Mouse (Mus musculus) CD4-positive helper T cell, adult 2 months (primary cell): ENCODE results near the gene Ankrd61.
A peak's percentile ranks its signal among the peaks of the same experiment; 100 is the strongest.

Experiments used
- DNase-seq: peaks from one replicate; pipeline ENCODE4 v3.0.0-alpha.2; 2012; ENCODE audit warnings: low read depth, missing footprints, low spot score

The Ankrd61 gene

DNA sequence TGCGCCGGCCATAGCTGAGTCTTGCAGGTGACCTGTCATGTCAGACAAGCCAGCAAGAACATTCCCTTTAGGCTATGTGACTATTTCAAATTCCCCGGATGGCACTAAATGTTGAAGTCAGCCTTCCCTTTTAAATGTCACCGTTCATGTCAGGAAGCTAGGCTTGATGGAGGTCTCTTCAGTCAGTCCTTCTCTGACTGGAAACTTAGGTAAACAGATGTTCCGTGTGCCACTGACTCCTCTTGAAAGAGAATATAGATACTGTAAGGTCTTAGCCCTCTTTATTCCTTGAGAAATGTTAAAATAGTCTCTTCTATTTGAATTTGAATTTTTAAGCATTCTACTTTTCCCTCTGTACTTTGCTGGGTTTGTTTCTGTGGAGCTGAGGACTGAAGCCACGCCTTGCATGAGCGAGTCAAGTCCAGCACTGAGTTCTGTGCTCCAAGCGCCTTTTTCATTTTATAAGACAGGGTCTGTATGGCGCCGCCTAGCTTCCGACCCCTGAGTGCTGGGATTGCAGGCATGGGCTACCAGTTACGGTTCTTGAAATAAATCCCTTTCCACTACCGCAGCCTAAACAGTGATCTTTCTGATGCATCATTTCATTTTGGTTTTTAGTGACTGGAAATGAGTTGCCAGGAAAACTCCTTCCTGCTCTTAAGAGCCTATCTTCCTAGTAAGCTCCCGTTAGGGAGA is at the start of gene Ankrd61:
Gene Ankrd61 (minus strand): TSS at position 51 of the 696 bp plus-strand sequence.
- DNase-seq = no peak

DNA sequence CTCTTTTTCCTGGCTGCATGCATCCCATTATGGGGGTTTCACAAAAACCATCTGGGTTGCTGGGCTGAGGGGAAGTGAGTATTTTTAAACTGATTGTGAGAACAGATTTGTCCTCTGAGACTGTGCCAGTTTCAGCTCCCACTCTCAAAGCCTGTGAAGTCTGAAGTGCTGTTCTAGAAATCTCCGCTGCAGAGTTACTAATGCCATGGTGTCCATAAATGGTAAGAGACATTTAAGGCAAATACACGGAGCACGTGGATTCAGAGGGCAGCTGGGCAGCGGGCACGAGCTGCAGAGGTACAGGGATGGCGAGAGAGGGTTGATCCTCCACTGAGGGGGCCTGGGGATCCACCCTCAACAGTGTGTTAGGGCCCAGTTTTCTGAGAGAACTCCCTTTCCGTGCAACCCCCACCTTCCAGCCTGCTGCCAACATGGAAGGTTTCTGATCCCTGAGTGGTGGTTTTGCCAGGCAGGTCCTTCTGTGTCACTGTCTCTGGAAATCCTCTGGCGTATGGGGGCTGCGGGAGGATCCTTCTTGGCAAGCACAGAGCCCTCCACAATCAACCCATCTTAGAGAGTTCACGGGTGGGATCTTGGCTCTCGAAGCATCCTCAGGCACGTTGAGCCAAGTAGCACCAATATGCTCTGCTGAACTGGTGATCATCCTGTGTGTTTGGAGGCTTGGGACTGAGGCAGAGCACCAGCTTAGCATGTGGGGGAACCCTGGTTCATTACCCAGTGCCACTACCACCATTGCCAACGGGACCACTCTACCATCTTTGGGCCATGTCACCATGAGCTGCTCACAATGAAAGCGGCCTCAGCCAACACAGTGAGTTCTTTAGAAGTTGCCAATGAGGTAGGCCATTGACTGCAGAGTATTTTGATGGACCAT is 46.0 kb upstream of the Ankrd61 start:
- DNase-seq = no peak

DNA sequence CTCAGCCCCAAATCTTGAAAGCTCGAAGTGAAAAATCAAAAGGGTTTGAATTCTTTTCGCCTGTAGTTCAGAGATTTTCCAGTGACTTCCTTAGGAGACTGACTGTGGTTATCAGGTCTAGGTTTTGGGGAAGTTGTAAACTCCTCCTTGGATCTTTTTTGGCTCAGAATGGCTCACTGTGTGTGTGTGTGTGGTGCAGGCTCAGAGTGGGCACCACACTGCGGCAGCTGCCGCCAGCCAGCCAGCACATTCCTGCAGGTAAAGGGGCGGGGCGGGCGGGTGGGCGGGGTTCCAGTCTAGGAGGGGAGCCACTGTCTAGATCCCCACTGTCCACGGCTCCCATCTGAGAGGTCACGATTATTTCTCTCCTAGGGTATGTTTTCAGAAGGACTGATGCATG is 44.1 kb upstream of the Ankrd61 start:
- no peak for DNase-seq

DNA sequence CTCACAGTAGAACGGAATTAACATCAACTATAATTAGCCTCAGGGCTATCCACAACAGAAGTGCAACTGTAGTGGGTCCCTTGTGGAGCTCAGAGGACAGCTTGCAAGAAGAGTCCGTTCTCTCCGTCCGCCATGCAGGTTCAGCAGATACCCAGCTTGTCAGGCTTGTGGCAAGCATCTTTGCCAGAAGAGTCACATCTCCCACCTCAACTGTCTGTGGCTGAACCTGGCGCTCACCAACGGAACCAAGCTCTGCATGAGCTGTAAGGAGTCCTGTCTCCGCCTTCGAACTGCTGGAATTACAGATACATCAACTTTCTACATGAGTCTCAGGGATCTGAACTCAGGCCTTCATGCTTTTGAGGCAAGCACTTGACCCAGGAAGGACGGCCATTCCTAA is 38.7 kb upstream of the Ankrd61 start:
- DNase-seq = no peak

DNA sequence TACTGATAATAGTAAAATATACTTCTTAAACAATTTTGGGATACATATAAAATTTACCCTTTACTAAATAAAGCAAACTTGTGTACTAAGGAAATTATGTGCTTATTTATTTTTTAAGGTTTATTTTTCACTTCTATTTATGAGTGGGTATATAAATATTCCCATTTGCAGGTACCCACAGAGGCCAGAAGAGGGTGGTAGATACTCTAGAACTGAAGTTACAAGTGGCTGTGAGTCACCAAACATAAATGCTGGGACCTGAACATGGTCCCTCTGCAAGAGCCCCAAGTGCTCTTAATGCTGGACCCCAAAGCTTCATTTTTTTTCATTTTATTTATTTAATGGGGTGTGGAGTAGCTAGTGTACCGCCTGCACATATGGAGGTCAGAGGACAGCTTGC is 36.4 kb upstream of the Ankrd61 start:
- DNase-seq = no peak

DNA sequence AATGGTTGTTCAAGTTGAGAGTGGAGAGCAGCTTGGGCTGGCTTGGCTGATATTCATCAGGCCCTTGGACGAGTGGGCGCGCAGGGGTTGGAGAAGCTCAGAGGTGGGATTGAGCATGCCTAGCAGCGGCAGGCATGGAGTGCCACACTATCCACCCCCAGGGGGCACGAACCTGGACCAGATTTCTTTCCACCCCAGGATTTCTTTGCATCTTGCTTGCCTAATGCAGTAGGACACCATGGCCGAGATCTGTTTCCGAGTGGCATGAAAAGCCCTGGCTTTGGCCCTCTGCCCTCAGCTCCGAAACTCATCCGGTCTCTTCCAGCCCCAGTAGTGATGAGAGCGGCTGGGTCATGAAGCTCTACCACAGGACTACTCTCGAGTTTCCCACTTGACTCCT is 35.9 kb upstream of the Ankrd61 start:
- no peak for DNase-seq

DNA sequence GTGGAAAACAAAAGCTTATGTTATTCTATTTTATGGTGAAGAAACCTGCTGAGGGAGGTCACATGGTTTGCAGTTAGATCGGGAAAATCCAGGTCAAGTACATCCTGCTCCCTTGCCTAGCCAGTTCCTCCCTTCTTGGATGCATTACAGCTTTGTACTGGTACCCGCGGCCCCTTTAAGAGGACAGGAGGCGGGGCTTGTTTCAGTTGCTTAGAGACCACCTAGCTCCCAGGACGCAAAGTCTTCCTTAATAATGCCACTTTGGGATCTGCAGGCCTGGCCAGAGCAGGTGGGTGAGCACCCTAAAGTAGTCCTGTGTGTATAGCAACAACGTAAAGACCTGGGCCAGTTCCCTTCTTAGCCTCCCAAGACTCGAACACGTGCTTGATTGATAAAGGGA is 35.3 kb upstream of the Ankrd61 start, which contains the start of gene Rsph10b:
Gene Rsph10b (plus strand): TSS at position 205 of the 400 bp plus-strand sequence.
- no peak for DNase-seq

DNA sequence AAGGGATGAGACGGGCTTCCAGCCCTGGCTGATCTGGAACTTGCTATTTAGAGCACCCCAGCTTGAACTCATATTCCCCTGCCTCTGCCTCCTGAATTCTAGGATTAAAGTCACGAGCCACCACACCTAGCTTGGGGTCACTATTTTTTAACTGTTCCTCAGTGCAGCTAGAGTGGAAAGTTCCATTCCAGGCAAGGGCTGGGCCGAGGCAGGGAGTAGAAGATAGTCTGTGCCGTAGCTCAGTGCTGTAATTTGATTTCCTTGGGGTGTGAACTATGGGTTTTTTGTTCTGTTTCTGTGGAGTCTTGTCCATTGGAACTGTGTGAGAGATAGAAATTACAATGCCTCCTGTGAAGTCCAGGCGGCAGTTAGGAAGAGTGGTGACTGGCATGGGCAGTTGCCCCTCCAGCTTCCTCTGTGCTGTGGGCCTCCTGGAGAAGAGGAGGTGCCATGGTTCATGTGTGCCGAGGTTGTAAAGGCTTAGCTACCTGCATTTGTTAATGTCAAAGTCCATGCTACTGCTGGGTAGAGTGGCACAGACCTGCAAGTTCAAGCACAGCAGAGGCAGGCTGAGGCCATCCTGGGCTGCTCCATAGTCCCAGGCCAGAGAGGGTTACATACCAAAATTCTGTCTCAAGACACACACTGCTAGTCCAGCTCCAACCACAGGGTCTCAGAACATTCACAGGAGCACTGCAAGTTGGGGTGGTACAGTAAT is 34.5 kb upstream of the Ankrd61 start:
- no peak for DNase-seq

DNA sequence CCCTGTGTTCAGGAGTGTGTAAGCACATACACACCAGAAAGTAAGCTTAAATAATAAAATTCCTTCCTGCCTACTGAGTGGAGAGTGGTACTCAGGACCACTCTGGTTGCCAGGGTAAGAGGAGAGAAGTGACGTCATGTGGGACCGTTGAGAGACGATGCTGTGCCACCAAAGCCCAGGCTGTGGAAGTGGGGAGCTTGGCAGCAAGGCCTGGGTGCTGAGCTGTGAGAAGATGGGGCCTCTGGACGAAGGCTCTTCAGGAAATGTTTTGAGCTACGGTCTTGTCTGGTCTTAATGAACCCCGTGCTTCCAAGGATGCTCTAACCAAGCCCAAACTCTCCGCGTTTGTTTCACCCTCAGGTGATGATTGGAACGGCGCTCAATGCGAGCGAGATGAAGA is 33.2 kb upstream of the Ankrd61 start:
- no peak for DNase-seq

DNA sequence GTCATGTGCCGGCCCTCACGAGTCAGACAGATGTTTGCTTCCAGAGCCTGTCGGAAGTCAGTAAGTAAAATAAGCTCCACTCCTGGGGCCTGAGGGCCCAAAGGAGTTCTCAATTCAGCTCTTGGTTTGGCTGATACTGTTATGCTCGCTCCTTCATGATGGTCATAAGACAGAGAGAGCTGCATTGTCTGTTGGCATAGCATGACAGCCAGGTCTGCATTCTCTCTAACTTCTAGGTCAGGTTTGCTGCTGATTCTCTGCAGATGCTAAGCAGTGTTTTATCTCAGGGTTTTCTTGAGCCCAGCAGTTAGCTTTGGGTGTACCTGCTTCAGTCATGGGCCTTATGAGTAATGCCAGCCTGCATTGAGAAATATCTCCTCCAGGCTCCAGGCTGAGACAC is 31.8 kb upstream of the Ankrd61 start:
- no peak for DNase-seq

DNA sequence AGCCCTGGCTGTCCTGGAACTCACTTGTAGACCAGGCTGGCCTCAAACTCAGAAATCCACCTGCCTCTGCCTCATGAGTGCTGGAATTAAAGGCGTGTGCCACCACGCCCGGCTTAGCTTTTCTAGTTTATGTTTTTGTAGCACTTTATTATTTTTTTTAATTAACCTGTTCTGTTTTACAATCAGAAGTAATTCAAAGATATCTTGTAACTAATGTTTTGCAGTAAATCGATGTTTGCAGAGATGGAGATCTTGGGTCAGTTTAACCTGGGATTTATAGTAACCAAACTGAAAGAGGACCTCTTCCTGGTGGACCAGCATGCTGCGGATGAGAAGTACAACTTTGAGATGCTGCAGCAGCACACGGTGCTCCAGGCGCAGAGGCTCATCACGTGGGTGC is 30.4 kb upstream of the Ankrd61 start, which contains the start of gene Gm42421:
Gene Gm42421 (plus strand): TSS at position 301 of the 400 bp plus-strand sequence.
- DNase-seq = no peak

DNA sequence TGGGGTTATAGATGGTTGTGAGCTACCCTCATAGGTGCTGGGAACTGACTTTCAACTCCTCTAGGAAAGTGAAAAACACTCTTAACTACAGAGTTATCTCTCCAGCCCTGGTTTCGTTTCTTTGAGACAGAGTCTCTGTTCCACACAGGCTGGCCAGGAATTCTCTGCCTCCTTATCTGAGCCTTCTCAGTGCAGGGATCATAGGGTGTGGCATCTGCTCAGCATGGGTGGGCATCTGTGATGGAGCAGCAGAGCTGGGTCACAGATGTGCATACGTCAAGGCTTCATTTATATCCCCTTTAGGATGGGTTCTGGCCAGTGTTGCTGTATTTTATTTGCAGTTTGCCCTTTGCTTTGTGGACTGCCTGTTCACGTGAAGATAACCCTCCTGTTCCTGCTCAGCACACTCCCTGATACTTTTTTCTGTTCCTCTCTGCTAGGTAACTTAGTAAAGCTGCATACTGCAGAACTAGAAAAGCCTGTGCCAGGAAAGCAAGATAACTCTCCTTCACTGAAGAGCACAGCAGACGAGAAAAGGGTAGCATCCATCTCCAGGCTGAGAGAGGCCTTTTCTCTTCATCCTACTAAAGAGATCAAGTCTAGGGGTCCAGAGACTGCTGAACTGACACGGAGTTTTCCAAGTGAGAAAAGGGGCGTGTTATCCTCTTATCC is 27.4 kb upstream of the Ankrd61 start:
- DNase-seq = no peak

DNA sequence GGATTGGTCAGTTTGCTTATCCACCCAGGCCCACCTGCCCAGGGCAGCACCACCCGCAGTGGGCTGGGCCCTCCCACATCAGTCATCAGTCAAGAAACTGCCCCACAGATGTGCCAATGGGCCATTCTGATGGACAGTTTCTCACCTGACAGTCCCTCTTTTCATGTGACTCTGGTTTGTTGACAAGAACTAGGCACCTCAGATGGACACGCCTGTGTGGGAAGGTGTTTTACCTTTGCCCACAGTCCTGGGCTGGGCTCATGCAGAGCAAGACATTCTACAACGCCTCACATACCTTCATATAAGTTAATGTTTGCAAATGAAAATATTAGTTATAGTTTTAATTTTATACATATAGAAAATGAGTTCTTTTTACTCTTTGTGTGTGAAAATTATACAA is 20.6 kb upstream of the Ankrd61 start:
- DNase-seq = no peak

DNA sequence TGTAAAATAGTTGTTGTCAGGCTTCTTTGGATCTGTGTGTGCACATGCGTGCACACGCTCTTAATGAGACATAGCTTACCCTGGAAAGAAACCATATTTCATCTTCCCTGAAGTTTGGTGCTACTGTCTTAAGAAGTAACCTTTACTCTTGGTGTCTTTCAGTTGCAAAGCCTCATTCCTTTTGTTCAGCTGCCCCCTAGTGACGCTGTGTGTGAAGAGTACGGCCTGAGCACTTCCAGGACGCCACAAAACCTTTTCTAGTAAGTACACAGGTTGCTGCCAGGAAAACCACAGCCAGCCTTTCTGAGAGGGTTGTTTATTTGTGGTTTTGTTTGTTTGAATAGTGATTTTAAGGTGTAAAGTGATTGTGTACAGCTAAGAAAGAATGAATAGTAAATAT is 19.9 kb upstream of the Ankrd61 start:
- DNase-seq = peak; percentile 77

DNA sequence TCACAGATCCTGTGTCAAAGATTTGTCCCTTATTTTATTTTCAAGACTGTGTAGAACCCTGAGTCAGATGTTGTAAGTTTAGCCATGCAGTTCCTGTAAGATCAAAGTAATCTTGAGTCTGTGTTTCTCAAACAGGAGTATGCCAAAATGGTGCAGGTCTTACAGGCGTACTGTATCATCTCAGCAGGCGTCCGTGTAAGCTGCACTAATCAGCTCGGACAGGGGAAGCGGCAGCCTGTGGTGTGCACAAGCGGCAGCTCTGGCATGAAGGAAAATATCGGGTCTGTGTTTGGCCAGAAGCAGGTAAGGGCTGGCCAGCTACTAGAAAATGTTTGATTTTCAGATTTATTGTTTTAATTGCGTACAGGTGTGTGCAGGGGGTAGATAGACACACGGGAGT is 18.7 kb upstream of the Ankrd61 start:
- DNase-seq = no peak

DNA sequence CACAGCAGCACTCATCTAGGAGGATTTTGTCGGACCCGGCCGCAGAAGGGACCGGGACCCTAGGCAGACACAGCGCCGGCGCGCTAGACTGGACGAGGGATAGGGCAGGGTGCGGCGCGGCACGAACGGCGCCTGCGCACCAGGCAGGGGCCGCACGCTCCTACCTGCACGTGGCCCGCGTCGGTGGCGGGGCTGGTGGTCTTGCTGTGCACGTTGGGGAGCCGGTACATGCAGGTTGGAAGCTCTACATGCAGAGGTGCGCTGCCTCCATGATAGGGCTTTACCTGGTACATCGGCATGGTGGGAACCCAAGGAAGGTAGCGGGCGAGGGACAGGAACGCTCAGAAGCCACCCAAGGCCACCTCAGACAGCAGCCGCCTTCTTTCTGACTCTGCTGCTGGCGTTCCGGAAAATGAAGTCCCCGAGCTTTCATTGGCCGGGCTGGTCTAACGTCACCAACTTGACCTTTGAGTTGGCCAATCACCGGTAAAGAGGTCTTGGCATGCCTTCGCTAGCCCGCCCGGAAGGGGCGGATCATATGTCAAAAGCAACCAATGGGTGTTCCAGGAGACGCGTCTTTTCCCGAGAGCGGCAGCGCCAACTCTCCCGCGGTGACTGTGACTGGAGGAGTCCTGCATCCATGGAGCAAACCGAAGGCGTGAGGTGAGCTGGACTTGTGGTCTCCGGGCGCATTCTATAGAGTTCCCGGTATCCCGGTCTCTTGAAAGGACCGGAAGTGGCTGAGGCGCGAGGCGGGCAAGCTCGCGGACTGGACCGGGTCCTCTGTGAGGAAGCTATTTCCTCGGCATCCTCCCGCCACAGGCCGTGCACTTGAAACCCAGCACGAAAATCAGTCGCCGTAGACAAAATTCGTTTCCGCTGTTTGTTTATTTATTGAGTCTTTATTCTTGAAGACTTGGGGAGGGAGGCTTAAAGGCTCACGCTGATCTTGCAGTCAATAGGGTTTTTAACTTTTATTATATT is 12.2 kb upstream of the Ankrd61 start, which contains the start of the genes Aimp2 and Pms2:
Gene Aimp2 (minus strand): TSS at position 431 of the 984 bp plus-strand sequence.
Gene Pms2 (plus strand): TSS at position 548 of the 984 bp plus-strand sequence.
- peak; percentile 97 for DNase-seq

DNA sequence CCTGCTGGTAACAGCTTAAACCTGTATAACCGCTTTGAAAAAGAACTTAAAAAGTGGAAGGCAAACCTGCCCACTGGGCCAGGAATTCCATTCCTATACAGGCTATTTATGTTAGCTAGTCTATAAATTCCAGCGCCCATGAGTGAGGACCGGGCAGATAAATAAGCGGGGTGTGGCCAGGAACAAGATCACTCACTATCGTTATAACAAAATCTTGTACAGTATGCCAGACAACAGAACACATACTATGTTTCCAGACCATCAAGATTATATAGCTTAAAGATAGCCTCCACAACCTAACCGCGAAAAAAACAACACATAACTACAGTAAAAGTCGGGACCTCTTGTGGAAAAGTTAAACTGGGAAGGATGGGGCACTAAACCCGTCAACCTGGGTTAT is 11.4 kb upstream of the Ankrd61 start:
- DNase-seq = peak; percentile 8

DNA sequence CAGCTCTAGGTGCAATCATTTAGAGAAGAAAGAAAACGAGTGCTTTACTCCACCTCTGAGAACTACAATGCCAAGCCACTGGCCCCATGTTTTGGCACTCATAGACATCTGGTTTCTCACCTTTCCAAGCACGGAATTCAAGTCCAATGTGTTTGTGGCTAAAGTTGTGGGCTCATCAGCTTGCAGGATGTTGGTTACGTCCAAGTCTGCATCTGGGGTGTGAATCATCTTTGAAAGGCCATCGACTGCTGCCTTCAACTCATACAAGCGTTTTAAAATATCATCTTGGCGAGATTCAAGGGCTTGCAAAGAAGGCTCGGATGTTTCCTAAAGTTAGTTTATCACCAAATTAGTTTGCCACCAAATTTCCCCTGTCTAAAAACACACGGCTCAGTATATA is 8.9 kb upstream of the Ankrd61 start:
- no peak for DNase-seq

DNA sequence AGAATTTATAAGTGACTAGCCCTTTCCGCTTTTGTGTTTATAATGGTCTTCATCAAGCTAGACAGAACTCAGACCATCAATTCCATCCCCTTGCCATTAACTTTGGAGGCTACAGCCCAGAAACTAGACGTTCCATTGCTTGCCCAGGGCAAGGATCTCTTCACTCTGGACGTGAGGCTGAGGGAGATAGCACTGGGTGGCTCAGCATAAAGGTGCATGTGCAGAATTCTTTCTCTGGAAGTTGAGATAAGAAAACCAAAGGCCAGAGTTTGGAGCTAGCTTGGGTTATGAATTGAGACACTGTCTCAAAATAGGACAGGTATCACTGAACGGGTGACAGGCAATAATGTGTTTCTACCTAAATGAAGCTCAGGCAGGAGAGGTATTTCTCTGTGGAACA is 6.3 kb upstream of the Ankrd61 start:
- DNase-seq = no peak

DNA sequence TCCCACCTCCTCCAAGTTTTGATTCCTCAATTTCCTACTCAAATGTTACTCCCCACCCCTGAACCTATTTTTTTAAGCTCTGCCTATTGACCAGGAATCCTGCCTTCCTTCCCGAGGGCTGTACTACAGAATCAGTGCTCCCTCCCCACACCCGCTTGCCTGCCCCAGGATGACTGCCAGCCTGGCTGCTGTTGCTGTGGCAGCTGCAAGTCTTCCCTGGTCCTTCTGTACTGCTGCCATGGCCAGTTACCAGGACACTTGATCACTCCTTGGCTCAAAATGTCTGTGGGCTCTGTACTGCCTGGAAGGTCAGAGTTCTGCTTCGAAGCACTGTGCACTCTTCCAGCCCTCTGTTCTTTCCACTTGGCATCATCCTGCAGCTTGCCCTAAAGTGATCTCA is 4.6 kb upstream of the Ankrd61 start:
- DNase-seq = no peak
